Mouse (Mus musculus): ENCODE results near the gene Ccdc81. TPM values are rescaled to one million over a fixed set of nuclear protein-coding genes. Genes with fewer than 3 reads are reported as not detected.

The Ccdc81 gene
- polyA plus RNA-seq, 1 experiment from 2014 or later, result 1.6 TPM

- H3K4me1 ChIP-seq (ENCODE audit: control insufficient read depth, insufficient read depth, low read length), result no peaks in the 10 kb centered on the region
- H3K27ac ChIP-seq (ENCODE audit: low read length), result no peak overlapping the region
- H3K9ac ChIP-seq (ENCODE audit: low read depth, low read length), result no peak overlapping the region
- ATAC-seq, result no peak
- H3K4me3 ChIP-seq (ENCODE audit: low read depth, low read length), result no peak overlapping the region
- H3K9me3 ChIP-seq (replicated peaks; ENCODE audit: control insufficient read depth, low read length, poor library complexity, severe bottlenecking), result no peaks in the 10 kb centered on the region
- no peaks in the 10 kb centered on the region for H3K27me3 ChIP-seq (ENCODE audit: control insufficient read depth, insufficient read depth, low read depth, low read length)
- WGBS, result 78% methylated on average over 5 of the region's 5 CpGs
- H3K36me3 ChIP-seq (ENCODE audit: control insufficient read depth, insufficient read depth, low read length), result no peaks in the 10 kb centered on the region
- H3K4me2 ChIP-seq (ENCODE audit: low read length), result no peak overlapping the region
Measured at GRCm38 (mm10) chr7:89891412-89891811, 12.0 kb downstream of the Ccdc81 start.

- 88% methylated on average over 3 of the region's 3 CpGs for WGBS
Measured at GRCm38 (mm10) chr7:89884551-89884950, 18.9 kb downstream of the Ccdc81 start.

GRCm38 (mm10) chr7:89879686-89880085 lies 23.7 kb downstream of the Ccdc81 start:
- Histone ChIP-seq H3K27me3 (ENCODE audit: control insufficient read depth, insufficient read depth, low read depth, low read length) (no peaks in the 10 kb centered on the region), H3K9me3 (replicated peaks; ENCODE audit: control insufficient read depth, low read length, poor library complexity, severe bottlenecking) (no peaks in the 10 kb centered on the region), H3K4me1 (ENCODE audit: control insufficient read depth, insufficient read depth, low read length) (no peaks in the 10 kb centered on the region), H3K9ac (ENCODE audit: low read depth, low read length) (no peak overlapping the region), H3K4me2 (ENCODE audit: low read length) (no peak overlapping the region), H3K27ac (ENCODE audit: low read length) (no peak overlapping the region), H3K4me3 (ENCODE audit: low read depth, low read length) (no peak overlapping the region), H3K36me3 (ENCODE audit: control insufficient read depth, insufficient read depth, low read length) (no peaks in the 10 kb centered on the region)
- 69% methylated on average over 1 of the region's 1 CpGs for WGBS
- no peak for ATAC-seq

More at GRCm38 (mm10) chr7:89884551-89884950, 18.9 kb downstream of the Ccdc81 start:
- H3K27ac ChIP-seq (ENCODE audit: low read length), result no peak overlapping the region
- no peaks in the 10 kb centered on the region for H3K36me3 ChIP-seq (ENCODE audit: control insufficient read depth, insufficient read depth, low read length)
- no peak overlapping the region for H3K9ac ChIP-seq (ENCODE audit: low read depth, low read length)
- H3K9me3 ChIP-seq (replicated peaks; ENCODE audit: control insufficient read depth, low read length, poor library complexity, severe bottlenecking), result no peaks in the 10 kb centered on the region
- H3K4me3 ChIP-seq (ENCODE audit: low read depth, low read length), result no peak overlapping the region
- H3K4me2 ChIP-seq (ENCODE audit: low read length), result no peak overlapping the region
- H3K4me1 ChIP-seq (ENCODE audit: control insufficient read depth, insufficient read depth, low read length), result no peaks in the 10 kb centered on the region
- no peak for ATAC-seq
- no peaks in the 10 kb centered on the region for H3K27me3 ChIP-seq (ENCODE audit: control insufficient read depth, insufficient read depth, low read depth, low read length)

DNA sequence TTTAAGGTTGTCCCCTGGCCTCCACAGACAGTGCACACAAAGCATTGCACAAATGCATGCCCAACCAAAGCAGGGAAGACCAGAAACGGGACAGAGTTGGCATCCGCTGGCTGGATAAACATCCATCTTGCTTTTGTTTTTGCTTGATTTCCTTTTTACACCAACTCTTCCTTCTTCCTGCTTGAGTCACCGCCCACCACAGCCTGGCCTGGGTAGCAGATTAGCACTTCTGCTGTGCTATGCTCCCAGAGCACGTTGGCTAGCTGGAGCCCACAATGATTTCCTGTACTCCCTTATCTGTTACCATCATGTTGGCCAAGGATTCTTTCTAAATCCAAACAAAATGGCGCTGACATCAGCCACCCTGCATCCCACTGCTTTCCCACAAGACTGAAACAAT lies 36.2 kb downstream of the Ccdc81 start:
- 85% methylated on average over 5 of the region's 5 CpGs for WGBS
- Histone ChIP-seq H3K4me1 (ENCODE audit: control insufficient read depth, insufficient read depth, low read length) (no peaks in the 10 kb centered on the region), H3K27ac (ENCODE audit: low read length) (no peak overlapping the region), H3K4me3 (ENCODE audit: low read depth, low read length) (no peak overlapping the region), H3K9me3 (replicated peaks; ENCODE audit: control insufficient read depth, low read length, poor library complexity, severe bottlenecking) (no peaks in the 10 kb centered on the region), H3K36me3 (ENCODE audit: control insufficient read depth, insufficient read depth, low read length) (no peaks in the 10 kb centered on the region), H3K27me3 (ENCODE audit: control insufficient read depth, insufficient read depth, low read depth, low read length) (no peaks in the 10 kb centered on the region), H3K4me2 (ENCODE audit: low read length) (no peak overlapping the region), H3K9ac (ENCODE audit: low read depth, low read length) (no peak overlapping the region)
- ATAC-seq, result no peak

GRCm38 (mm10) chr7:89864769-89865168 lies 38.7 kb downstream of the Ccdc81 start:
- Histone ChIP-seq H3K4me3 (ENCODE audit: low read depth, low read length) (no peak overlapping the region), H3K9ac (ENCODE audit: low read depth, low read length) (no peak overlapping the region), H3K4me1 (ENCODE audit: control insufficient read depth, insufficient read depth, low read length) (no peaks in the 10 kb centered on the region), H3K36me3 (ENCODE audit: control insufficient read depth, insufficient read depth, low read length) (no peaks in the 10 kb centered on the region), H3K9me3 (replicated peaks; ENCODE audit: control insufficient read depth, low read length, poor library complexity, severe bottlenecking) (no peaks in the 10 kb centered on the region), H3K27ac (ENCODE audit: low read length) (no peak overlapping the region), H3K4me2 (ENCODE audit: low read length) (no peak overlapping the region), H3K27me3 (ENCODE audit: control insufficient read depth, insufficient read depth, low read depth, low read length) (no peaks in the 10 kb centered on the region)
- no peak for ATAC-seq
- WGBS, result 100% methylated on average over 1 of the region's 1 CpGs

GRCm38 (mm10) chr7:89856440-89857217 lies 46.8 kb downstream of the Ccdc81 start:
- no peaks in the 10 kb centered on the region for H3K27me3 ChIP-seq (ENCODE audit: control insufficient read depth, insufficient read depth, low read depth, low read length)
- no peak overlapping the region for H3K4me2 ChIP-seq (ENCODE audit: low read length)
- no peaks in the 10 kb centered on the region for H3K4me1 ChIP-seq (ENCODE audit: control insufficient read depth, insufficient read depth, low read length)
- H3K9me3 ChIP-seq (replicated peaks; ENCODE audit: control insufficient read depth, low read length, poor library complexity, severe bottlenecking), result no peaks in the 10 kb centered on the region
- no peak overlapping the region for H3K4me3 ChIP-seq (ENCODE audit: low read depth, low read length)
- no peak for ATAC-seq
- H3K9ac ChIP-seq (ENCODE audit: low read depth, low read length), result no peak overlapping the region
- no peak overlapping the region for H3K27ac ChIP-seq (ENCODE audit: low read length)
- WGBS, result 50% methylated on average over 17 of the region's 17 CpGs
- H3K36me3 ChIP-seq (ENCODE audit: control insufficient read depth, insufficient read depth, low read length), result no peaks in the 10 kb centered on the region

DNA sequence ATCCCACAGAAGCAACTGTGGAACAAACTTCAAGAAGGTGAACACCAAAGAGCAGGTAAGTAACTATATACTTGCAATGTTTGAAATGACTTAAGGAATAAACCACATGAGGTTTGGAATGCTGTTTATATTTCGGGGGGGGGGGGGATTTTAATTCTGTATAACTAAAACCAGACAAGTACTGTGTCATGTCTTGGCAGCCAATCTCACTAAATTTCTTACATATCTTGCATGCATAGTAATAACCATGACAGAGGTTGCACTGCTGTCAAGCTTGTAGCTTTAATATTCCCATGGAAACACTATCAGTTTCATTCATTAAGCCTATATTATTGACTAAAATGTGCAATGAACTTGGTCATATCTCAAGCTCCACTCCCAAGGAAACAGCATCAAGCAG lies 48.2 kb downstream of the Ccdc81 start:
- H3K9ac ChIP-seq (ENCODE audit: low read depth, low read length), result no peak overlapping the region
- no peak overlapping the region for H3K4me2 ChIP-seq (ENCODE audit: low read length)
- H3K4me3 ChIP-seq (ENCODE audit: low read depth, low read length), result no peak overlapping the region
- H3K36me3 ChIP-seq (ENCODE audit: control insufficient read depth, insufficient read depth, low read length), result no peaks in the 10 kb centered on the region
- no peaks in the 10 kb centered on the region for H3K4me1 ChIP-seq (ENCODE audit: control insufficient read depth, insufficient read depth, low read length)
- H3K27me3 ChIP-seq (ENCODE audit: control insufficient read depth, insufficient read depth, low read depth, low read length), result no peaks in the 10 kb centered on the region
- no peak overlapping the region for H3K27ac ChIP-seq (ENCODE audit: low read length)
- H3K9me3 ChIP-seq (replicated peaks; ENCODE audit: control insufficient read depth, low read length, poor library complexity, severe bottlenecking), result no peaks in the 10 kb centered on the region
- 84% methylated on average over 1 of the region's 1 CpGs for WGBS
- ATAC-seq, result no peak

- WGBS, result 82% methylated on average over 5 of the region's 5 CpGs
Measured at GRCm38 (mm10) chr7:89853131-89853530, 50.3 kb downstream of the Ccdc81 start.

DNA sequence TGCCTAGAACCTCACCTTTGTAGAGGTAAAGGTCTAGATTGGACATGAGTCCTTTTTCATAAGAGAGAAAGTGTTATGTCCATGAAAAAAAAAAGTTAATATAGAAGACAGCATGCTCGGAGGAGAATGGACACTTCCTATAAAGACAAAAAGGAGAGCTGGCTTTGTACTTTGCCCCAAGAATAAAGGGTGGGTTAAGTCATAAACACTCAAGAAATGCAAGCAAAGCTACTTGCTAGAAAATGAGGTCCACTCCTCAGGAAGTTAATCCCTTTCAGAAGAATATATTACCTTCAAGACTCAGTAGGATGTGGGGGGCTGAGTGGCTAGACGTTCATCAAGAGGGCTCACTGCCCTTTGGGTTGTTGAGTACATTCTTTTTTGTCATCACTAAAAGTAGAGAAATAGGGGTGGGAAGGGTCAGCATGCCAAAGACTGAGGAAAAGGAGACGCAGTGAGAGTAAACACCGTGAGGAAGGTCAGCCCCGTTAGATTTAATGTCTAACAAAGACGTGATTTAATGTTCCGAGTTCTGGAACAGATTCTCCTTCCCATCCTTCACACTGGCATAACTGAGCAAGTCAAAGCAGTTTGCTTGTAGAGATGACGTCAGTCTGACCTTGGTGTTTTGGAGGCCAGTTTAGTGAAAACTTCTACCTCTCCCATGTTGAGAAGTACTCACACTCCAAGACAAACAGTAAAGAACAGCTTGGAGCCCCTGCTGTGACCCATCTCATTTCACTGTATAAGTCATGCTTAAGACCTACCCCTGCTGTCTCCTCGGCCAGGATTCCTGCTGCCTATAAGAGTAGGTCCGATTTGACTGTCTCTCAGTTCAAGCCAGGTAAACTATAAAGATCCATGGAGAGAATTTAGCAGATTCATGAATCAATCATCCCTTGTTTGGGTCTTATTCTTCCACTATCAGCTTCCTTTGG lies 51.0 kb downstream of the Ccdc81 start:
- H3K4me3 ChIP-seq (ENCODE audit: low read depth, low read length), result no peak overlapping the region
- no peak overlapping the region for H3K4me2 ChIP-seq (ENCODE audit: low read length)
- no peak overlapping the region for H3K27ac ChIP-seq (ENCODE audit: low read length)
- no peaks in the 10 kb centered on the region for H3K27me3 ChIP-seq (ENCODE audit: control insufficient read depth, insufficient read depth, low read depth, low read length)
- no peaks in the 10 kb centered on the region for H3K4me1 ChIP-seq (ENCODE audit: control insufficient read depth, insufficient read depth, low read length)
- ATAC-seq, result no peak
- H3K9ac ChIP-seq (ENCODE audit: low read depth, low read length), result no peak overlapping the region
- H3K36me3 ChIP-seq (ENCODE audit: control insufficient read depth, insufficient read depth, low read length), result no peaks in the 10 kb centered on the region
- no peaks in the 10 kb centered on the region for H3K9me3 ChIP-seq (replicated peaks; ENCODE audit: control insufficient read depth, low read length, poor library complexity, severe bottlenecking)
- WGBS, result 71% methylated on average over 10 of the region's 10 CpGs

More at GRCm38 (mm10) chr7:89853131-89853530, 50.3 kb downstream of the Ccdc81 start:
- H3K4me3 ChIP-seq (ENCODE audit: low read depth, low read length), result no peak overlapping the region
- ATAC-seq, result no peak
- no peaks in the 10 kb centered on the region for H3K4me1 ChIP-seq (ENCODE audit: control insufficient read depth, insufficient read depth, low read length)
- no peaks in the 10 kb centered on the region for H3K27me3 ChIP-seq (ENCODE audit: control insufficient read depth, insufficient read depth, low read depth, low read length)
- no peak overlapping the region for H3K27ac ChIP-seq (ENCODE audit: low read length)
- no peaks in the 10 kb centered on the region for H3K36me3 ChIP-seq (ENCODE audit: control insufficient read depth, insufficient read depth, low read length)
- H3K9me3 ChIP-seq (replicated peaks; ENCODE audit: control insufficient read depth, low read length, poor library complexity, severe bottlenecking), result no peaks in the 10 kb centered on the region
- H3K4me2 ChIP-seq (ENCODE audit: low read length), result no peak overlapping the region
- no peak overlapping the region for H3K9ac ChIP-seq (ENCODE audit: low read depth, low read length)

Measured in midbrain, embryonic 16.5 days (tissue).